ENCODE assay signal across 13 mouse cellular contexts in genomic region chr8:88694291-88694690, GRCm38 (mm10). TPM values are rescaled to one million over a fixed set of nuclear protein-coding genes. Genes with fewer than 3 reads are reported as not detected.
DNase-seq lines count a peak whose midpoint lies in the region; ATAC-seq and TF ChIP-seq lines count a peak whose summit lies in the region.
"Had no signal": no experiment of that assay in that cellular context is flagged by ENCODE, and none has a peak within 500 bp of the region (broad histone marks: within the 10 kb centered on the region; RNA-seq: fewer than 3 reads in every experiment).

No protein-coding gene starts in this region.

- H3K4me2 ChIP-seq in kidney, embryonic 15.5 days = no peak overlapping the region
- H3K4me2 ChIP-seq: heart, embryonic 13.5 days; hindbrain, embryonic 12.5 days; lung, embryonic 14.5 days had no signal

- DNase-seq in CD4-positive, CD25-positive, alpha-beta regulatory T cell, adult 2 months (ENCODE audit: low read depth, low spot score) = peak; percentile 69
- DNase-seq in thymus, adult 2 months = peak; percentile 73
- DNase-seq in urinary bladder, postnatal 14 days (ENCODE audit: low spot score) = no peak
- DNase-seq in neural tube, embryonic 10.5 days (ENCODE audit: extremely low spot score, low spot score) = no peak
- DNase-seq: kidney, adult 8-10 months; lung, embryonic 14.5 days had no signal

- 11% methylated on average over 7 of the region's 7 CpGs for WGBS in thymus, adult 2 months
- WGBS in kidney, embryonic 15.5 days = 71% methylated on average over 7 of the region's 7 CpGs

- TF ChIP-seq POLR2A in bone marrow macrophage, adult 2 months (IDR thresholded peaks at IDR 0.05; ENCODE audit: borderline replicate concordance, low read depth, low read length) = no peak
- 0 out of 2 replicates have a peak, but pooled peaks have one; percentile 17 for TF ChIP-seq POLR2A in thymus, adult 2 months (IDR thresholded peaks at IDR 0.05; ENCODE audit: control insufficient read depth, extremely low read depth, insufficient read depth, low read length, poor library complexity)

- H3K4me1 ChIP-seq in bone marrow macrophage, adult 2 months (ENCODE audit: control insufficient read depth, insufficient read depth, low read length) = peaks cover 25% of the 10 kb centered on the region
- H3K4me1 ChIP-seq in megakaryocyte, embryonic 14.5 days = peaks cover 72% of the 10 kb centered on the region
- H3K4me1 ChIP-seq in thymus, adult 2 months (replicated peaks; ENCODE audit: control insufficient read depth, insufficient read depth, low read length) = peaks cover 47% of the 10 kb centered on the region
- H3K4me1 ChIP-seq in kidney, embryonic 15.5 days = peaks cover 32% of the 10 kb centered on the region

- H3K4me3 ChIP-seq in bone marrow macrophage, adult 2 months (ENCODE audit: insufficient read depth, low read length) = no peak overlapping the region
- peak overlapping the region; percentile 60 for H3K4me3 ChIP-seq in megakaryocyte, embryonic 14.5 days (replicated peaks)
- H3K4me3 ChIP-seq in thymus, adult 2 months (ENCODE audit: control insufficient read depth, insufficient read depth, low read length) = no peak overlapping the region
- H3K4me3 ChIP-seq in kidney, embryonic 15.5 days (replicated peaks) = no peak overlapping the region
- H3K4me3 ChIP-seq: heart, embryonic 13.5 days; hindbrain, embryonic 12.5 days; layer of hippocampus, adult 2 months had no signal

- H3K36me3 ChIP-seq in megakaryocyte, embryonic 14.5 days (replicated peaks; ENCODE audit: low read length) = no peaks in the 10 kb centered on the region
- H3K36me3 ChIP-seq in thymus, adult 2 months (ENCODE audit: control insufficient read depth, insufficient read depth, low read length) = no peaks in the 10 kb centered on the region
- no peaks in the 10 kb centered on the region for H3K36me3 ChIP-seq in kidney, embryonic 15.5 days
- H3K36me3 ChIP-seq: heart, embryonic 13.5 days; hindbrain, embryonic 12.5 days had no signal

- 0 out of 2 replicates have a peak overlapping the region, but pooled peaks have one; percentile 17 for H3K27ac ChIP-seq in bone marrow macrophage, adult 2 months (ENCODE audit: insufficient read depth, low read depth, low read length)
- peak overlapping the region; percentile 93 for H3K27ac ChIP-seq in thymus, adult 2 months (ENCODE audit: control insufficient read depth, insufficient read depth, low read length)
- H3K27ac ChIP-seq in kidney, embryonic 15.5 days = no peak overlapping the region
- H3K27ac ChIP-seq: heart, embryonic 13.5 days; hindbrain, embryonic 12.5 days; layer of hippocampus, adult 2 months had no signal

- no peaks in the 10 kb centered on the region for H3K27me3 ChIP-seq in megakaryocyte, embryonic 14.5 days (replicated peaks)
- no peaks in the 10 kb centered on the region for H3K27me3 ChIP-seq in thymus, adult 2 months (ENCODE audit: control insufficient read depth, insufficient read depth, low read length)
- no peaks in the 10 kb centered on the region for H3K27me3 ChIP-seq in kidney, embryonic 15.5 days
- H3K27me3 ChIP-seq: heart, embryonic 13.5 days had no signal

- ATAC-seq in CD4-positive, CD25-positive, alpha-beta regulatory T cell, adult 4 months = no peak
- ATAC-seq in kidney, embryonic 15.5 days (replicated peaks; ENCODE audit: low FRiP score) = no peak

- no peak for TF ChIP-seq CTCF in bone marrow macrophage, adult 2 months (IDR thresholded peaks at IDR 0.05; ENCODE audit: low read depth, low read length)
- TF ChIP-seq CTCF in thymus, adult 2 months (IDR thresholded peaks at IDR 0.05; ENCODE audit: borderline replicate concordance, control insufficient read depth, extremely low read depth, insufficient read depth, low read length, poor library complexity) = no peak

- H3K9me3 ChIP-seq in megakaryocyte, embryonic 14.5 days = no peaks in the 10 kb centered on the region
- H3K9me3 ChIP-seq in kidney, embryonic 15.5 days (replicated peaks) = no peaks in the 10 kb centered on the region
- H3K9me3 ChIP-seq: heart, embryonic 13.5 days; hindbrain, embryonic 12.5 days had no signal

- H3K9ac ChIP-seq in kidney, embryonic 15.5 days = no peak overlapping the region
- H3K9ac ChIP-seq: heart, embryonic 13.5 days; hindbrain, embryonic 12.5 days; lung, embryonic 14.5 days had no signal

RNA-seq across cellular contexts. Expression of gene Cyld, which starts 2.5 kb away (rescaled TPM):
- 100 to 1,000 TPM; 108 to 125 TPM for polyA plus RNA-seq in CD4-positive, CD25-positive, alpha-beta regulatory T cell, adult 4 months (2017; shearing (Covaris generic))
- polyA plus RNA-seq in bone marrow macrophage, adult 2 months (2012; ENCODE audit: insufficient read depth, insufficient read length, missing spikeins) = 28.1 and 33.9 TPM in 2 replicates
- 0.54 TPM in 1 of 2 replicates, not detected in the other for polyA plus RNA-seq in megakaryocyte, embryonic 14.5 days (2012; ENCODE audit: insufficient read depth, low replicate concordance)
- 17.1 and 19.4 TPM in 2 replicates for polyA plus RNA-seq in thymus, adult 2 months (2012; rRNA removed)
- 13.2 and 13.9 TPM in 2 replicates for polyA plus RNA-seq in kidney, embryonic 15.5 days (2015; fragmentation: Nextera tagmentation; extraction: Ambion mirVana)

RNA-seq across cellular contexts. Expression of gene Nod2, which starts 47.2 kb away (rescaled TPM):
- polyA plus RNA-seq in CD4-positive, CD25-positive, alpha-beta regulatory T cell, adult 4 months (2017; shearing (Covaris generic)) = 1 to 10 TPM in 1 of 2 experiments, under 1 TPM in 1; 0.83 to 2.4 TPM
- 4.1 and 4.2 TPM in 2 replicates for polyA plus RNA-seq in bone marrow macrophage, adult 2 months (2012; ENCODE audit: insufficient read depth, insufficient read length, missing spikeins)
- polyA plus RNA-seq in megakaryocyte, embryonic 14.5 days (2012; ENCODE audit: insufficient read depth, low replicate concordance) = not detected in 2 replicates
- 2.7 and 3.0 TPM in 2 replicates for polyA plus RNA-seq in thymus, adult 2 months (2012; rRNA removed)
- 0.24 and 0.34 TPM in 2 replicates for polyA plus RNA-seq in kidney, embryonic 15.5 days (2015; fragmentation: Nextera tagmentation; extraction: Ambion mirVana)

RNA-seq across cellular contexts. Expression of gene Snx20, which starts 58.4 kb away (rescaled TPM):
- polyA plus RNA-seq in CD4-positive, CD25-positive, alpha-beta regulatory T cell, adult 4 months (2017; shearing (Covaris generic)) = 10 to 100 TPM; 15.0 to 16.8 TPM
- 82.4 and 85.5 TPM in 2 replicates for polyA plus RNA-seq in bone marrow macrophage, adult 2 months (2012; ENCODE audit: insufficient read depth, insufficient read length, missing spikeins)
- 6.2 and 22.2 TPM in 2 replicates for polyA plus RNA-seq in megakaryocyte, embryonic 14.5 days (2012; ENCODE audit: insufficient read depth, low replicate concordance)
- polyA plus RNA-seq in thymus, adult 2 months (2012; rRNA removed) = 52.3 and 69.5 TPM in 2 replicates
- polyA plus RNA-seq in kidney, embryonic 15.5 days (2015; fragmentation: Nextera tagmentation; extraction: Ambion mirVana) = 1.7 and 2.3 TPM in 2 replicates

Comparison
In these comparisons a context has a peak if more than half of its experiments do, and no peak if none do; other contexts are left out.
1. DNase-seq: peak in CD4-positive, CD25-positive, alpha-beta regulatory T cell, adult 2 months (single experiment) and thymus, adult 2 months (single experiment); none in urinary bladder, postnatal 14 days (single experiment) and neural tube, embryonic 10.5 days (single experiment).